Mouse (Mus musculus) testis, adult 2 months (tissue): ENCODE measurements at regions not wholly inside any gene's neighbourhood (a gene's known extent, or its start where the extent isn't known, plus 50 kb on each side); places are given as distances from the start of the nearest gene placed in this dataset.
"Not testable (repeated sequence)": the region's sequence is repeated elsewhere in the genome, so short reads cannot be mapped to it uniquely, and the experiment has no call there.

Experiments used
- CTCF ChIP-seq: fragments of 200-500 bp; IDR thresholded peaks from 2 replicates; pipeline ENCODE4 v1.5.1; 2012; ENCODE audit warnings: low read depth, mild to moderate bottlenecking, inconsistent platforms, low read length, moderate library complexity; ENCODE audit not compliant: control insufficient read depth, insufficient read depth, insufficient replicate concordance
- POLR2A ChIP-seq: fragments of 200-500 bp; IDR thresholded peaks from 2 replicates; pipeline ENCODE4 v1.6.1; 2012; ENCODE audit warnings: low read depth, mild to moderate bottlenecking, inconsistent platforms, low read length, moderate library complexity; ENCODE audit not compliant: control insufficient read depth

DNA sequence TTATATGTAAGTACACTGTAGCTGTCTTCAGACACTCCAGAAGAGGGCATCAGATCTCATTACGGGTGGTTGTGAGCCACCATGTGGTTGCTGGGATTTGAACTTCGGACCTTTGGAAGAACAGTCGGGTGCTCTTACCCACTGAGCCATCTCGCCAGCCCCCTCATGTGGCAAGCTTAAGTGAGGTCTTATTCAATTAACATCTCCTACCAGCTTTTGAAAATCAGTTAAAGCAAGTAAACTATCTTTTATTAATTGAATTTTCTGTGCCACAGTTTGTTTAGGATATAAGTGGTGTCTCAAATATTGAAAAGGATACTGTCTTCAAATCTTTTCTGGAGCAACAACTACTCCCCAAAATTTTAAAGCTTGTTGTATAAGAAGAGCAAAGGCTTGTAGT is 138.0 kb upstream of the Ipo5 start:
- not testable (repeated sequence) for TF ChIP-seq CTCF, POLR2A
